In genomic region chr7:103636795-103637194, GRCm38 (mm10) we compare ENCODE assay signal across 22 mouse cellular contexts. TPM values are rescaled to one million over a fixed set of nuclear protein-coding genes. Genes with fewer than 3 reads are reported as not detected.
"Had no signal": no experiment of that assay in that cellular context is flagged by ENCODE, and none has a peak within 500 bp of the region (broad histone marks: within the 10 kb centered on the region; RNA-seq: fewer than 3 reads in every experiment).

No protein-coding gene starts in this region.

- H3K4me2 ChIP-seq: lung, embryonic 15.5 days; midbrain, embryonic 11.5 days; midbrain, embryonic 13.5 days; midbrain, embryonic 15.5 days; neural tube, embryonic 12.5 days; stomach, embryonic 15.5 days had no signal

- H3K9ac ChIP-seq: lung, embryonic 15.5 days; midbrain, embryonic 13.5 days; midbrain, embryonic 15.5 days; neural tube, embryonic 12.5 days; stomach, embryonic 15.5 days had no signal

- H3K36me3 ChIP-seq: lung, embryonic 15.5 days; midbrain, embryonic 13.5 days; midbrain, embryonic 15.5 days; neural tube, embryonic 12.5 days; stomach, embryonic 15.5 days had no signal

- DNase-seq: lung, adult 2 months; lung, postnatal 14 days; lung, postnatal 36 days; right cerebral cortex, postnatal 14 days; thymus, adult 2 months; thymus, postnatal 25 days; thymus, postnatal 4 days had no signal

- H3K27ac ChIP-seq: lung, embryonic 15.5 days; macrophage; midbrain, embryonic 13.5 days; midbrain, embryonic 15.5 days; neural tube, embryonic 12.5 days; stomach, embryonic 15.5 days; stomach, postnatal 0 days had no signal

- ATAC-seq: lung, postnatal 0 days; midbrain, embryonic 13.5 days; midbrain, embryonic 15.5 days had no signal

- H3K4me3 ChIP-seq: lung, embryonic 15.5 days; megakaryocyte, embryonic 14.5 days; midbrain, embryonic 13.5 days; midbrain, embryonic 15.5 days; neural tube, embryonic 12.5 days; stomach, embryonic 15.5 days had no signal

- H3K9me3 ChIP-seq: lung, embryonic 15.5 days; megakaryocyte, embryonic 14.5 days; midbrain, embryonic 13.5 days; midbrain, embryonic 15.5 days; neural tube, embryonic 12.5 days; stomach, embryonic 15.5 days had no signal

- H3K27me3 ChIP-seq: lung, embryonic 15.5 days; megakaryocyte, embryonic 14.5 days; midbrain, embryonic 13.5 days; midbrain, embryonic 15.5 days; neural tube, embryonic 12.5 days; stomach, embryonic 15.5 days had no signal

- H3K4me1 ChIP-seq: lung, embryonic 15.5 days; megakaryocyte, embryonic 14.5 days; midbrain, embryonic 13.5 days; midbrain, embryonic 15.5 days; neural tube, embryonic 12.5 days; stomach, embryonic 15.5 days had no signal

RNA-seq across cellular contexts. Expression of gene Olfr622, which starts 5.7 kb away (rescaled TPM):
- polyA plus RNA-seq: lung, adult 2 months; lung, embryonic 15.5 days; lung, postnatal 0 days; macrophage; midbrain, embryonic 11.5 days; midbrain, embryonic 13.5 days; midbrain, embryonic 15.5 days; midbrain, postnatal 0 days; neural tube, embryonic 12.5 days; neural tube, embryonic 14.5 days; spleen, adult 2 months; stomach, embryonic 15.5 days; stomach, postnatal 0 days; testis, adult 2 months; thymus, adult 2 months; urinary bladder, adult 2 months had no signal

RNA-seq across cellular contexts. Expression of gene Olfr620, which starts 24.5 kb away (rescaled TPM):
- polyA plus RNA-seq: lung, adult 2 months; lung, embryonic 15.5 days; lung, postnatal 0 days; macrophage; midbrain, embryonic 11.5 days; midbrain, embryonic 13.5 days; midbrain, embryonic 15.5 days; midbrain, postnatal 0 days; neural tube, embryonic 12.5 days; neural tube, embryonic 14.5 days; spleen, adult 2 months; stomach, embryonic 15.5 days; stomach, postnatal 0 days; testis, adult 2 months; thymus, adult 2 months; urinary bladder, adult 2 months had no signal

RNA-seq across cellular contexts. Expression of gene Olfr623, which starts 26.7 kb away (rescaled TPM):
- polyA plus RNA-seq: lung, adult 2 months; lung, embryonic 15.5 days; lung, postnatal 0 days; macrophage; midbrain, embryonic 11.5 days; midbrain, embryonic 13.5 days; midbrain, embryonic 15.5 days; midbrain, postnatal 0 days; neural tube, embryonic 12.5 days; neural tube, embryonic 14.5 days; spleen, adult 2 months; stomach, embryonic 15.5 days; stomach, postnatal 0 days; testis, adult 2 months; thymus, adult 2 months; urinary bladder, adult 2 months had no signal

RNA-seq across cellular contexts. Expression of gene Olfr624, which starts 34.2 kb away (rescaled TPM):
- polyA plus RNA-seq: lung, adult 2 months; lung, embryonic 15.5 days; midbrain, postnatal 0 days; neural tube, embryonic 12.5 days; neural tube, embryonic 14.5 days; spleen, adult 2 months had no signal

RNA-seq across cellular contexts. Expression of gene Olfr619, which starts 36.4 kb away (rescaled TPM):
- polyA plus RNA-seq: lung, adult 2 months; lung, embryonic 15.5 days; lung, postnatal 0 days; macrophage; midbrain, embryonic 11.5 days; midbrain, embryonic 13.5 days; midbrain, embryonic 15.5 days; midbrain, postnatal 0 days; neural tube, embryonic 12.5 days; neural tube, embryonic 14.5 days; spleen, adult 2 months; stomach, embryonic 15.5 days; stomach, postnatal 0 days; testis, adult 2 months; thymus, adult 2 months; urinary bladder, adult 2 months had no signal
